In the genomic region with DNA sequence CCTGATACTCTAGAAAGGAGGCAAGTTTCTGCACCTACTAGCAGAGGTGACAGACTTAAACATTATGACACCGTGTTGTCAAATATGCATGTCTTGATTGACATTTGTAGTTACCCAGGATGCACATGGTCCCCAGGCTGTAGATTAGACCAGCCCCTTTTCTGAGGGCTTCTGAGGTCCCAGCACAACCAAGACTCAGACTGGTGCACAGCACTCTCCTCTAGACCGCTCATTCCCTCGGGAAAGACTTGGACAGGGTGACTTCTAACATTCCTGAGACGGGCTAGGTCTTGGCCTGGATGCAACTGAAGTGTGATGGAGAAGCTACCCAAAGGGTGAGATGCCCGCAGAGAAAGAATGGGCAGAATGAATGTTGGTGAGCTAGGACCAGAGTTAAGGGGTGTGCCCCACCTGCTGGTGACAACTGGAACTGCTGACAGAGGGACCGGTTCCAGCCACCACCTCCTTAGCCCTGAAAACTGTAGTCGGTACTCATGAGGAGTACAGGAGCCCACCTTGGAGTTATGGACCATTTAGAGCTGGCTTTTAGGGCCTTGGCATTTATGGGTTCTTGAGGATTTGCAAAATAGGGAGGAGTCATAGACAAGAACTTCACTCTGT, we compare ENCODE assay signal across 8 mouse cellular contexts. TPM values are rescaled to one million over a fixed set of nuclear protein-coding genes. Genes with fewer than 3 reads are reported as not detected.
DNase-seq lines count a peak whose midpoint lies in the region; ATAC-seq and TF ChIP-seq lines count a peak whose summit lies in the region.

No protein-coding gene starts in this region.

- no peak overlapping the region for H3K4me3 ChIP-seq in G1E (ENCODE audit: low read depth, low read length)
- no peak overlapping the region for H3K4me3 ChIP-seq in forebrain, embryonic 13.5 days
- H3K4me3 ChIP-seq in hindbrain, embryonic 11.5 days (ENCODE audit: low read depth, low read length): no peak overlapping the region

- peaks cover 22% of the 10 kb centered on the region for H3K27me3 ChIP-seq in G1E (ENCODE audit: insufficient read depth, low read length)
- H3K27me3 ChIP-seq in forebrain, embryonic 13.5 days: no peaks in the 10 kb centered on the region
- H3K27me3 ChIP-seq in hindbrain, embryonic 11.5 days (ENCODE audit: control insufficient read depth, insufficient read depth, low read length): no peaks in the 10 kb centered on the region

- H3K27ac ChIP-seq in forebrain, embryonic 13.5 days: no peak overlapping the region
- no peak overlapping the region for H3K27ac ChIP-seq in hindbrain, embryonic 11.5 days (ENCODE audit: low read depth, low read length)

- no peak overlapping the region for H3K4me2 ChIP-seq in forebrain, embryonic 13.5 days
- H3K4me2 ChIP-seq in hindbrain, embryonic 11.5 days (replicated peaks; ENCODE audit: low read depth, low read length): no peak overlapping the region

- H3K36me3 ChIP-seq in G1E (replicated peaks): no peaks in the 10 kb centered on the region
- peaks cover 28% of the 10 kb centered on the region for H3K36me3 ChIP-seq in forebrain, embryonic 13.5 days (ENCODE audit: poor library complexity, severe bottlenecking)
- H3K36me3 ChIP-seq in hindbrain, embryonic 11.5 days (ENCODE audit: control insufficient read depth, insufficient read depth, low read length): no peaks in the 10 kb centered on the region

- peak; percentile 86 for TF ChIP-seq CTCF in G1E (IDR thresholded peaks at IDR 0.05; ENCODE audit: low read depth, low read length)

- H3K9ac ChIP-seq in forebrain, embryonic 13.5 days: no peak overlapping the region
- no peak overlapping the region for H3K9ac ChIP-seq in hindbrain, embryonic 11.5 days (ENCODE audit: low read depth, low read length)

- no peak for ATAC-seq in G1E (ENCODE audit: extremely low read depth, insufficient number of reproducible peaks, low FRiP score, poor library complexity, severe bottlenecking)
- ATAC-seq in forebrain, embryonic 13.5 days: peak; percentile 60; the same call in 1 of the 2 replicates
- 0 out of 2 replicates have a peak, but pooled peaks have one; percentile 43 for ATAC-seq in hindbrain, embryonic 11.5 days (ENCODE audit: low FRiP score)

- WGBS in forebrain, embryonic 13.5 days: 26% methylated on average over 7 of the region's 7 CpGs
- 29% methylated on average over 7 of the region's 7 CpGs for WGBS in hindbrain, embryonic 11.5 days

- no peaks in the 10 kb centered on the region for H3K9me3 ChIP-seq in G1E (replicated peaks)
- no peaks in the 10 kb centered on the region for H3K9me3 ChIP-seq in forebrain, embryonic 13.5 days (replicated peaks)
- H3K9me3 ChIP-seq in hindbrain, embryonic 11.5 days (ENCODE audit: control insufficient read depth, low read length): no peaks in the 10 kb centered on the region

- peak; percentile 53 for DNase-seq in G1E (ENCODE audit: low spot score)
- DNase-seq in c-Kit-positive CD71-positive TER-119-positive erythroid progenitor cells, embryonic 14.5 days (ENCODE audit: low spot score): peak; percentile 49
- peak; percentile 87 for DNase-seq in hindbrain, embryonic 11.5 days (ENCODE audit: low spot score)
- peak; percentile 75 for DNase-seq in layer of hippocampus, adult 9-11 months
- DNase-seq in lung, postnatal 25 days (ENCODE audit: low spot score): peak; percentile 68
- peak; percentile 88 for DNase-seq in retina, embryonic 14.5 days (ENCODE audit: low spot score)
- DNase-seq in urinary bladder, adult 18-20 months (ENCODE audit: low spot score in 2 of 2): peak; percentile 39 to 66

- no peaks in the 10 kb centered on the region for H3K4me1 ChIP-seq in G1E (ENCODE audit: insufficient read depth, low read depth, low read length)
- no peaks in the 10 kb centered on the region for H3K4me1 ChIP-seq in forebrain, embryonic 13.5 days
- H3K4me1 ChIP-seq in hindbrain, embryonic 11.5 days (replicated peaks; ENCODE audit: control insufficient read depth, insufficient read depth, low read length): no peaks in the 10 kb centered on the region

RNA-seq across cellular contexts. Expression of gene Aar2, which starts 31.7 kb away (rescaled TPM):
- total RNA-seq in G1E (2014; fragmentation: Nextera tagmentation) (19.5 and 19.7 TPM in 2 replicates), G1E (2017) (13.3 and 17.2 TPM in 2 replicates)
- polyA plus RNA-seq in G1E (2012): 16.3 and 25.0 TPM in 2 replicates
- 38.5 and 46.0 TPM in 2 replicates for polyA plus RNA-seq in forebrain, embryonic 13.5 days (2015; fragmentation: Nextera tagmentation; extraction: Ambion mirVana)
- polyA plus RNA-seq in hindbrain, embryonic 11.5 days (2014; fragmentation: Nextera tagmentation; extraction: Ambion mirVana): 44.4 and 49.1 TPM in 2 replicates
